Mouse (Mus musculus) right cerebral cortex, adult 18-20 months (tissue): ENCODE results near the gene Cebpg.
A peak's percentile ranks its signal among the peaks of the same experiment; 100 is the strongest.

Experiments used
- DNase-seq: peaks from one replicate; pipeline ENCODE4 v3.0.0; 2022; ENCODE audit warnings: mixed read lengths

Gene Cebpg

DNA sequence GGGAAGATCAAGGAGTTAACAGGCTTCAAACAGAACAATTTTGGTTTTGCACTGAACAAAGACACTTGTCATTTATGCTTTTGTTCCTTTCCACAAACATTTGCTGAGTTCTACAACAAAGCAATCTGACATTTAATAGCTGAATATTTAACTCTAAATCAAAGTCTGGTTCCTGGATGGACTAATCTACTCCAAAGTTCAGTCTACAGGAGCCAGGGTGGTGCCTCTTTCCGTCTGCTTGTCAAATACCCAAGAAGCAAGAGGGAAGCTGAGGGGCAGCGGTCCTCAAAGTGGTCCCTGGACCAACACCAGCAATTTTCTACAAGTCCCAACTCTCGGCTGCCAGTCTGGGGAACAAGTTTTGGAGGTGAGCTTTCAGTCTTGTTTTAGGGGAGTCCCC lies 3.2 kb downstream of the Cebpg start:
- no peak for DNase-seq

- DNase-seq: no peak
Measured at GRCm38 (mm10) chr7:35050540-35050939, 5.8 kb downstream of the Cebpg start.

- DNase-seq: no peak
Measured at GRCm38 (mm10) chr7:35046091-35046490, 10.3 kb downstream of the Cebpg start.

DNA sequence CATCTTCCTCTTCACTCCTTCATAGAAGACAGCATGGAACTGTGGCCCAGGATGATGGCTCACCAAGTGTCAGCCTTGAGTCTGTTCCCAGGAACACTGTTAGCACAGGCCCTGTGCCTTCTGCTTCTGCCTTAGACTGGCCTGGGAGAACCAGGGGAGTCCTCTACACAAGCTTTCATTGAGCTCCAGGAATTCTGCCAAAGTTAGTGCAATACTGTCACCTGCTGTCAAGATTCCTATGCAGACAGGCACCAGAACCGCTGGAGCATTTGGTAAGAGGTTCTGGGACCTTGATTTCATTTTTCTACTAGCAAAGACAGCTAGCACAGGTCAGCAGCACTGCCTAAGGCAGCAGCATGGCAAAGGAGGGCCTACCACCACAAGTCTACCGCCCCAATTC lies 11.7 kb downstream of the Cebpg start:
- DNase-seq: no peak

DNA sequence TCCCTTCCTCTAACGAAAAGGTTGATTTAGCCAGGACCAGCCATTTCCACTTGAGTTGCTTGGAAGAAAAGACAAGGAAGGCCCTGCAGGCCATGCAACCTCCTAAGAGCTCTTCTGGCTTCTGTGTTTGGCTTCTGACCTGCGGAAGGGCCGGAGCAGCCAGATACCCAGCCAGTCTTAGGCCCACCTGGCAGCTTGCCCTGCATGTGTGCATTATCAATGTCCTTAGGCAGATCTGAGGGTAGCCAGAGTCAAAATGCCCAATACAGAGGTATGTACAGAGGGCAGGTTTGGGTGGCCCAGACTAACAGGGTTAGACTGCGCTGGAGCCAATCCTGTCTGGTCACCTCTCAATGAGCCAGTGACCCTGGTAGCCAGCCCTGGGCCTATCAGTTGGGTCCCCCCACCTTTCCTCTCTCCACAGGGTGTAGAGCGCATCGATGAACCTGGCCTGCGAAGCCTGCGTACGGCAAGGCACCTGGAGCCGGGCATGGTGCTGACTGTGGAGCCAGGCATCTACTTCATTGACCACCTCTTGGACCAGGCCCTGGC lies 13.0 kb downstream of the Cebpg start:
- no peak for DNase-seq

DNA sequence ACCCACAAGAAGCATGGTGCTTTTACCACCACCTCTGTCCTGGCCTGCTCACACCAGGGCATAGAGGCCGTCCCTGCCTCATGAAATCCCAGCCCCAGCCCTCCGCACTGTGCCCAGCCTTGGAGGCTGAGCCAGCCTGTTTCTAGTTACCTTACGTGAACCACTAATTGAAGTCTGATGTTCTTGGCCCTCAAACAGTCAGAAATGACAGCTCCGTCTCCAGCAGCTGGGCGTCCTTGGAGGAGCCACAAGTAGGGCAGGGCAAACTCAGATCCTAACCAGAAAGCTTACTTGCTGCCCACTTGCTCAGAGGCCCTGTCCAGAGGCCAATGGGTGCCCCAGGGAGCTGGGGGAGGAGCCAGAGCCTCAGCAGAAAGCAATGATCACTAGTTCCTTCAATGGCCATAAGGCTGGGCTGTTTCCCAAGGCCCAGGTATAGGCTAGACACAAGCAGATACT lies 13.6 kb downstream of the Cebpg start:
- no peak for DNase-seq

GRCm38 (mm10) chr7:35042209-35042554 lies 14.2 kb downstream of the Cebpg start:
- no peak for DNase-seq

GRCm38 (mm10) chr7:35041286-35042208 lies 14.8 kb downstream of the Cebpg start:
- DNase-seq: no peak

DNA sequence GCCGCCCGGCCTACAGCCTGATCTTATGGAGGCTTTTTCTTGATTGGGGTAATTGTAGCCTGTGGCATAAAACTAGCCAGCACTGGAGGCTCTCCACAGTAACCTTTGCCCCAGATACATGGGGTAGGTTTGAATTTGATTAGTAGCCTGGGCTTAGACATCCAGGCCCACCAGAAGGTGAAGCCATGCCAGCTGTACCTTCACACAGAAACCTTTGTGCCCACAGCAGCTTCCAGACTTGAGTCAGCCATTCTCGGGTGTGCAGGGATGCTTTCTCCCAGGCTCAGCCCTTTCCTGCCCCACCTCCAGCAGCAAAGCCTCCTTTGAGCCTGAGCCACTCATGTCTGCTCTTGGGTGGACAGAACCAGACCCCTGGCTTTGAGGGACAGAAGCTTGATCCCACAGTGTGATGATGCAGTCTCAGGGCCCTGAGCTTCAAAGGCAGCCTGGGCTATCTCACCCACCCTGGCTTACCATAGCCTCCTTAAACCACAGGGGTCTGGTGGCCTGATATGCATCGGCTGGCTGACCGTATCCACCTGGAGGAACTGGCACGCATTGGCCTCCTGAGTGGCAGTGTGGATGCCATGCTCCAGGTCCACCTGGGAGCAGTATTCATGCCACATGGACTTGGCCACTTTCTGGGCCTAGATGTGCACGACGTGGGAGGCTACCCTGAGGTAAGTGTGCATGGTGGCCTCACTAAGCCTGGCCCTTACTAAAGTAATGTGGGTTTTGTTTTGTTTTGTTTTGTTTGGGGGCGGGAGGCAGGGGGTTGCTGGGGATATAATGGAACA lies 16.0 kb downstream of the Cebpg start:
- DNase-seq: no peak

DNA sequence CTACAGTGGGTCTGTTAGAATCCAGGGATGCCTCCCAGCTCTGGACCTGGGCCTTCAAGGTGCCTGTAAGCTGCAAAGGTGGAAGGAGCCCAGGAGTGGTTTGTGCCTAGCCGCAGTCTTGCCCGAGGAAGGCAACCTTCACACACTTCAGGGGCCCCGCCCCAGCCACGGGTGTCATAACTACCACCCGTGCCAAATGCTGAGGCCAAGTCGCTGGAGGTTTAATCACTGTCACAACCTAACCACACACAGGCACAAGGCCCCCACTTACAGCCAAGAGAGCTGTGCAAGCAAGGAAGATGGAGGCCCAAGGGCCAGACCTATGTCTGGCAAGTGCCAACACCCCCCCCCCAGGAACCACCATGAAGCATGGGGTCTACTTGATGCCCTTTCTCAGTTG lies 19.0 kb downstream of the Cebpg start:
- no peak for DNase-seq

DNA sequence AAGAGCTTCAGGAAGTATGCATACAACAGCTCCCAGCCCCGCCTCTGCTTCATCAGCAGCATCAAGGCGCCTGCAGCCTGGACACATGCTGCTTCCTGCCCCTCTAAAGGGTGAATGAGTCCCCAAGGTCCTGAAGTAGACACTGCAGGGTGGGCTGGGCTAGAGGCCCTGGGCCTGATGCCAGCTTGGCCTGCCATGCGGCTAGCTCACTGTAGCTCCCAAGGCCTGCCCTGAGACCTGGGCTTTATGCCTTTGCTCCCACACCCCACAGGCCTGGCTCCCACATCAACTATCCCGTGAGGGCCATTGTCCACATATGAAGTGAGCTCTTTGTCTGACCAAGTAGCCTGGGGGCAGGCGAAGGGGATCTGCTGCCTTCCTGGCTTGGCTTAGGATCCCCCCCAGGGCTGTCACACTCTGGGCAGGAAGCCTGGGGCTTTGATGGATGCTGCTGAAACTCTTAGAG lies 20.1 kb downstream of the Cebpg start:
- peak; percentile 50 for DNase-seq

DNA sequence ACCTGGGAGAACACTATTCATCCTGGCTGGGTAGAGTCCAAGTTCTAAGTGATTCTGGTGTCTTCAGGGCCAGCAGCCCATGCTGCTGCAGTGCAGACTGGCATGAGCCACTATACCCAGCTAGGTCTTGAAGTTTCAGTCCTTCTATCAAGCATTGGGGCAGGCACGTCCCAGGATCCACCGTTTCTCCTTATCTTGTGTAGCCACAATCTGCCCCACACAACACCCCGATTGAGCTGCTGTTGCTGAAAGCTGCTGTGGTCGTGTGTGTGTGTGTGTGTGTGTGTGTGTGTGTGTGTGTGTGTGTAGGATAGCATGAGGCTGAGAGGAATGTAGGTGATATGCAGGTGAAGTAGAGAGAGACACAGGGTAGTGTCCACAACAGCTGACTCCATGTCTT lies 20.8 kb downstream of the Cebpg start:
- DNase-seq: no peak

DNA sequence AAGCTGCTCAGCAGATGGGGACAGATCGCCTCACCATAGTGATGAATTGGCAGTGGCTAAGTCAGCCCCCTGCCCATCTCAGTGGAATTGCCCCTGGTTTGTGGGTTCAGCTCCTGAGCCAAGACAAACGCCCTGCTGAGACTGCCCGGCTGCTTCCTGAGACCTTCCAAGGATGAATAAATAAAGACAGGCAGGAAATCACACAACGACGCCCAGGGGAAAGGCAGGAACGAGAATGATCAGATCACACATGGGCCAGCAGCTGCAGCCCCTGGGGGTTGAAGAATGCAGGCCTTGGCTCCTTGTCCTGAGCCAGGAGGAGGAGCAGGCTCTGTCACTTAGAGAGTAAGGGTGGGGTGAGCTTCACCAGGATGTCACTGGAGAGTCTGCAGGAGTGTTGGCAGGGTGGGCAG lies 21.2 kb downstream of the Cebpg start:
- DNase-seq: no peak

GRCm38 (mm10) chr7:35030567-35030966 lies 25.8 kb downstream of the Cebpg start:
- DNase-seq: no peak

DNA sequence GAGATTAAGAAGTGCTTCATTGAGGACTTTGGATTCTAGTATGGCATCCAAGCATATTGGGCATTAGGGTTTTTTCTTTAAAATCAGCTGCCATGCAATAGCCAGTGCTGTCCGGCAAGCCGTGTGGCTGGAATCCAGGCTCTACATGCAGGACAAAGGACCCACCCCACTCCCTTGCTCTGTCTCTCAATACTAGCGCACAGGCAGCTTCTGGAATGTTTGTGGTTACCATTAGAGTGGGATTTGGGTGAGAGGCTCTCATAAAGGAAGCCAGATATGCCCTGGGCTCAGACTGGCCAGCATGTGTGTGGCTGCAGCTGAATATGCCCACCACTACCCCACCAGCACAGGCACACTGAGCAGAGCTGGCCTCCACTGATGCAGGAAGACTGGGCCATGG lies 26.7 kb downstream of the Cebpg start:
- no peak for DNase-seq

DNA sequence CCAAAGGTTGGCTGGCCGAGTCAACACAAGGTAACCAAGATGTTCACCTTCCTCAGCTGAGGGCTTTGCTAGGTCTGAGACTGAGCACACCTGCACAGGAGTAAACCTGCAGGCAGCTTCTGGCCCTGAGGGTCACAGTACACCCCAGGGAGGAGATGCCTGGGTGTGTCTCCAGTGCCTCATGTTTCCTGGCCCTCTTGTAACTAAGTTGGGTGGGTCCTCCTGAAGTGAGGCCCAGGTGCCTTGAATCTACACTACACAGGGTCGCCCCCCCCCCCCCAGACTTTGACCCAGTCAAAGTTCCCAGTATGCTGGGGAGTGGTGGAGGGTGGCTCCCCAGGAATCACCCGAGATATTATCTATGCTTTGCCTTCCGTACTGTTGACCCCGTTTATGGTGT lies 27.1 kb downstream of the Cebpg start:
- DNase-seq: no peak

DNA sequence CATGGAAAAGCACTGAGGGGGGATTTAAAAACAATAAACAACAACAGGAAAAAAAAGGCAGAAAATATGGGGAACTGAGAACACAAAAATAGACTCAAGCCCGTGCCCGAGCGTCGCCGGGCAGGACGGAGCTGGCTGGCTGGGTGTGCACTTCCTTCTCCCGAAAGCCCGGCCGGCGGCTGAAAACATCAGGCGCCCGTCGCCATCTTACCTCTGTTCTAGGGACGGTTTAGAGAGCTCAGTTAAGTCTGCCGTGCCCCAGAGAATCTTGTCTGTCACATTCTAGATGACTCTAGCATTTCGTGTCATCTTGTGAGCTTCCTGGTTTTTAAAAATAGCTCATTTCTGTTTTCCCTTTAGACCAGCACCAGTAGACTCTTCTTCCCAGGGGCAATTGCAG lies 27.8 kb downstream of the Cebpg start:
- DNase-seq: no peak

DNA sequence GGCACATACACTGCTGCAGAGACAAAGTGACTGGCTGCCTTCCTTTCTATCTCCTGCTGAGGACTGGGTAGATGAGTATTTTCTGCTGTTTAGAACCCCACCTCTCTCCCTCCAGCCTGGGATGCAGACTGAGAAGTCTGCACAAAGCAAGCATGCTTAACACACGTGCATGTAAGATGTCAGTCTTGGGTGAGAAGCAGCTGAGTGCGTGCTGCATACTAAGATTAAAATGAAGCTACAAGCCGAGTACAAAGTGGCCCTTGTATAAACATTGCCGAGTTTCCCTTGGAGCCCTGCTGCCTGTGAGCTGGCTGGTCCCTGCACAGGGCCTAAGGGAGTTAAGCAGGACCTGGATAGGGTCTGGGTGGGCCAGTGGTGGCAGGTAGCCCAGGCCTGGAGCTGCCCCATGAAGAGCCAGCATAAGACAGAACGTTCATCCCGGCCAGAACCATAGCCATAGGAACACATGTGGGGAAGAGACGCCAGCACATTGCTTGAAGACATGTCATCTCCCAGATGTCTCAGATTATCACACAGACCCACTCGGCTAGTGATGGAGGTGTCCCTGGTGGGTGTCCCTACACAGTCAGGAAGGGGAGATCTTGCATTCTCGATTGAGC lies 28.5 kb downstream of the Cebpg start:
- DNase-seq: peak; percentile 44

DNA sequence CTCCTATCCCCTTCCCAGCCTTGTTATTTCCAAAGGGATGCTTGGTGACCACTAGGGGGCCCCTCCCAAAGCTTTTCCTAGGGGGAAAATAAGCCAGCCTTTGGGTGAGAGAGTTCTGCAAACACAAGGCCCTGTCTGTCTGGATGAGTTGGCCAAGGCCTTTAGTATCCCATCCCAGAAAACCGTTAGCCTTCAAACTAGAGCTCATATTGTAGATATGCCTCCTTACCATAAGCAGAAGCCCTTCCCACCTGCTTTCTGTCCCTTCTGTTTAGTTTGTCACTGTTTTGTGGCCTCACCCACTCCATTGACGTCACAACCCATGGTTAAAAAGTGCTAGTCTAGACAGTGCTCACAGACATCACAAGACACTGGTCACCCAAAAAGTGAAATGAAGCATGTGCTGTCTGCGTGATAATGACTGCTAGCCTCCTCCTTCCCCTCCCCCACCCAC lies 29.5 kb downstream of the Cebpg start:
- peak; percentile 54 for DNase-seq

GRCm38 (mm10) chr7:35026276-35026630 lies 30.1 kb downstream of the Cebpg start:
- DNase-seq: no peak

- peak; percentile 76 for DNase-seq
Measured at GRCm38 (mm10) chr7:35025409-35026275, 30.7 kb downstream of the Cebpg start.

DNA sequence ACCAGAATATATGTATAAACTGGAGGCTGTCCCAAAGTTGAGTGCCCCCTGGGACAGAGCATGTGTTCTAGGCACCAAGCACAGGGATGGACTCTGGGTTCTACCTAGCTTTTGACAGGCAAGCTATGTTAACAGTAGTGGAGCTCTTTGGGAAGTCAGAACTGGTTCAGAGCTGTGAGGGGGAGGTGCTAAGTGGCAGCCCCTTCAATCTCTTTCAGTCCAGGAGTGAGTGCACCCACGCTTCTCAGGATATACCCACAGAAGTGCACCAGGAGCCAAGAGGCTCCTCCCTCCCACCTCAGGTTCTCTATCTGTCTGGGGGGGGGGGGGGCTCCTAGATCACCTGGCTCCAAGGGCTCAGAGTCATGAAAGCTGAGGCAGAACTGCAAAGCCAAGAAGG lies 31.9 kb downstream of the Cebpg start:
- peak; percentile 46 for DNase-seq
